8 mouse cellular contexts compared by ENCODE assay signal in genomic region chr3:104758406-104758805, GRCm38 (mm10). TPM values are rescaled to one million over a fixed set of nuclear protein-coding genes. Genes with fewer than 3 reads are reported as not detected.
DNase-seq lines count a peak whose midpoint lies in the region; ATAC-seq and TF ChIP-seq lines count a peak whose summit lies in the region.

No protein-coding gene starts in this region.

- WGBS in embryonic facial prominence, embryonic 11.5 days: 3% methylated on average over 27 of the region's 27 CpGs
- 1% methylated on average over 27 of the region's 27 CpGs for WGBS in intestine, postnatal 0 days
- WGBS in limb, embryonic 15.5 days: 2% methylated on average over 27 of the region's 27 CpGs
- WGBS in midbrain, embryonic 16.5 days: 1% methylated on average over 27 of the region's 27 CpGs

- peak; percentile 56 to 65 for DNase-seq in left cerebral cortex, adult 18-20 months (ENCODE audit: low spot score in 2 of 2)
- no peak for DNase-seq in left cerebral cortex, adult 11 months (ENCODE audit: low spot score)
- DNase-seq in embryonic facial prominence, embryonic 11.5 days (ENCODE audit: low spot score): peak; percentile 92
- peak; percentile 48 to 73 for DNase-seq in heart, adult 18-20 months
- DNase-seq in splenic B cell, adult 2 months (ENCODE audit: low read depth, low spot score): peak; percentile 69

- ATAC-seq in embryonic facial prominence, embryonic 11.5 days (replicated peaks; ENCODE audit: insufficient number of reproducible peaks, low FRiP score, low TSS enrichment, low read depth): peak; percentile 77
- peak; percentile 67; the same call in 1 of the 2 replicates for ATAC-seq in intestine, postnatal 0 days
- peak; percentile 81 for ATAC-seq in limb, embryonic 15.5 days (ENCODE audit: insufficient number of reproducible peaks, low FRiP score, low TSS enrichment, low read depth)
- ATAC-seq in midbrain, embryonic 16.5 days: peak; percentile 83

- H3K9me3 ChIP-seq in embryonic facial prominence, embryonic 11.5 days (replicated peaks; ENCODE audit: control insufficient read depth, low read length): no peaks in the 10 kb centered on the region
- H3K9me3 ChIP-seq in intestine, postnatal 0 days (ENCODE audit: control insufficient read depth): no peaks in the 10 kb centered on the region
- H3K9me3 ChIP-seq in limb, embryonic 15.5 days: no peaks in the 10 kb centered on the region
- H3K9me3 ChIP-seq in midbrain, embryonic 16.5 days (replicated peaks; ENCODE audit: control insufficient read depth, low read length, poor library complexity, severe bottlenecking): no peaks in the 10 kb centered on the region

- no peaks in the 10 kb centered on the region; the same call in 1 of the 2 replicates for H3K4me1 ChIP-seq in embryonic facial prominence, embryonic 11.5 days (ENCODE audit: control insufficient read depth, insufficient read depth, low read length)
- no peaks in the 10 kb centered on the region; the same call in 1 of the 2 replicates for H3K4me1 ChIP-seq in intestine, postnatal 0 days (replicated peaks; ENCODE audit: control insufficient read depth, insufficient read depth, low read length)
- H3K4me1 ChIP-seq in limb, embryonic 15.5 days: peaks cover 4% of the 10 kb centered on the region
- H3K4me1 ChIP-seq in midbrain, embryonic 16.5 days (ENCODE audit: control insufficient read depth, insufficient read depth, low read length): peaks cover 6% of the 10 kb centered on the region; the same call in 1 of the 2 replicates

- H3K4me3 ChIP-seq in embryonic facial prominence, embryonic 11.5 days (ENCODE audit: low read depth, low read length): peak overlapping the region; percentile 31
- H3K4me3 ChIP-seq in intestine, postnatal 0 days (ENCODE audit: low read depth, low read length): peak overlapping the region; percentile 36
- peak overlapping the region; percentile 32 for H3K4me3 ChIP-seq in limb, embryonic 15.5 days
- H3K4me3 ChIP-seq in midbrain, embryonic 16.5 days (ENCODE audit: low read depth, low read length): peak overlapping the region; percentile 36

- no peaks in the 10 kb centered on the region for H3K36me3 ChIP-seq in embryonic facial prominence, embryonic 11.5 days (replicated peaks; ENCODE audit: control insufficient read depth, insufficient read depth, low read depth, low read length)
- H3K36me3 ChIP-seq in intestine, postnatal 0 days (ENCODE audit: control insufficient read depth, insufficient read depth): no peaks in the 10 kb centered on the region
- H3K36me3 ChIP-seq in limb, embryonic 15.5 days: no peaks in the 10 kb centered on the region
- no peaks in the 10 kb centered on the region for H3K36me3 ChIP-seq in midbrain, embryonic 16.5 days (ENCODE audit: control insufficient read depth, insufficient read depth, low read length)
- H3K36me3 ChIP-seq in splenic B cell, adult 2 months (ENCODE audit: control insufficient read depth, insufficient read depth, low read length, poor library complexity, severe bottlenecking): no peaks in the 10 kb centered on the region

- no peaks in the 10 kb centered on the region for H3K27me3 ChIP-seq in embryonic facial prominence, embryonic 11.5 days (ENCODE audit: control insufficient read depth, insufficient read depth, low read length)
- no peaks in the 10 kb centered on the region for H3K27me3 ChIP-seq in intestine, postnatal 0 days (replicated peaks; ENCODE audit: control insufficient read depth, insufficient read depth, low read length)
- no peaks in the 10 kb centered on the region for H3K27me3 ChIP-seq in limb, embryonic 15.5 days
- peaks cover 2% of the 10 kb centered on the region; the same call in 1 of the 2 replicates for H3K27me3 ChIP-seq in midbrain, embryonic 16.5 days (ENCODE audit: control insufficient read depth, insufficient read depth, low read depth, low read length)
- no peaks in the 10 kb centered on the region for H3K27me3 ChIP-seq in splenic B cell, adult 2 months (ENCODE audit: control insufficient read depth, insufficient read depth, low read length, poor library complexity, severe bottlenecking)

- peak; percentile 90 for TF ChIP-seq CTCF in intestine, postnatal 0 days (IDR thresholded peaks at IDR 0.05; ENCODE audit: low read depth)

- no peak overlapping the region for H3K27ac ChIP-seq in embryonic facial prominence, embryonic 11.5 days (replicated peaks; ENCODE audit: low read depth, low read length)
- H3K27ac ChIP-seq in intestine, postnatal 0 days (ENCODE audit: low read depth, low read length): no peak overlapping the region
- no peak overlapping the region for H3K27ac ChIP-seq in limb, embryonic 15.5 days
- H3K27ac ChIP-seq in midbrain, embryonic 16.5 days (ENCODE audit: low read length): no peak overlapping the region

- H3K9ac ChIP-seq in embryonic facial prominence, embryonic 11.5 days (replicated peaks; ENCODE audit: low read length): peak overlapping the region; percentile 62
- peak overlapping the region; percentile 46 for H3K9ac ChIP-seq in intestine, postnatal 0 days (ENCODE audit: low read depth, low read length)
- H3K9ac ChIP-seq in limb, embryonic 15.5 days: no peak overlapping the region
- H3K9ac ChIP-seq in midbrain, embryonic 16.5 days (ENCODE audit: low read depth, low read length): peak overlapping the region; percentile 61

- peak overlapping the region; percentile 65 for H3K4me2 ChIP-seq in embryonic facial prominence, embryonic 11.5 days (ENCODE audit: low read depth, low read length)
- H3K4me2 ChIP-seq in intestine, postnatal 0 days (replicated peaks; ENCODE audit: low read depth): peak overlapping the region; percentile 73
- H3K4me2 ChIP-seq in limb, embryonic 15.5 days: peak overlapping the region; percentile 56
- peak overlapping the region; percentile 63 for H3K4me2 ChIP-seq in midbrain, embryonic 16.5 days (ENCODE audit: low read length)

RNA-seq across cellular contexts. Expression of gene Ppm1j, which starts 22.4 kb away (rescaled TPM):
- total RNA-seq in left cerebral cortex, adult 18-20 months (2021): 1 to 10 TPM in 1 of 2 experiments, under 1 TPM in 1; 0.70 to 1.4 TPM
- 1.2 and 2.1 TPM in 2 replicates for polyA plus RNA-seq in embryonic facial prominence, embryonic 11.5 days (2014; fragmentation: Nextera tagmentation; extraction: Ambion mirVana)
- total RNA-seq in heart, adult 18-20 months (2021): 10 to 100 TPM; 20.5 to 21.1 TPM
- 22.3 and 24.4 TPM in 2 replicates for polyA plus RNA-seq in intestine, postnatal 0 days (2015; fragmentation: Nextera tagmentation; extraction: Ambion mirVana)
- 4.6 and 5.5 TPM in 2 replicates for polyA plus RNA-seq in limb, embryonic 15.5 days (2015; fragmentation: Nextera tagmentation; extraction: Ambion mirVana)
- polyA plus RNA-seq in midbrain, embryonic 16.5 days (2015; fragmentation: Nextera tagmentation; extraction: Ambion mirVana): 0.98 and 1.1 TPM in 2 replicates

RNA-seq across cellular contexts. Expression of gene Fam19a3, which starts 23.2 kb away (rescaled TPM):
- total RNA-seq in left cerebral cortex, adult 18-20 months (2021): under 1 TPM; 0.12 to 0.45 TPM
- polyA plus RNA-seq in embryonic facial prominence, embryonic 11.5 days (2014; fragmentation: Nextera tagmentation; extraction: Ambion mirVana): 0.13 TPM in 1 of 2 replicates, not detected in the other
- 1 to 10 TPM; 1.4 to 1.5 TPM for total RNA-seq in heart, adult 18-20 months (2021)
- polyA plus RNA-seq in intestine, postnatal 0 days (2015; fragmentation: Nextera tagmentation; extraction: Ambion mirVana): 0.05 and 0.22 TPM in 2 replicates
- 0.15 and 0.20 TPM in 2 replicates for polyA plus RNA-seq in limb, embryonic 15.5 days (2015; fragmentation: Nextera tagmentation; extraction: Ambion mirVana)
- 0.11 TPM in 1 of 2 replicates, not detected in the other for polyA plus RNA-seq in midbrain, embryonic 16.5 days (2015; fragmentation: Nextera tagmentation; extraction: Ambion mirVana)

RNA-seq across cellular contexts. Expression of gene Rhoc, which starts 29.8 kb away (rescaled TPM):
- 10 to 100 TPM; 31.7 to 31.8 TPM for total RNA-seq in left cerebral cortex, adult 18-20 months (2021)
- 127 and 129 TPM in 2 replicates for polyA plus RNA-seq in embryonic facial prominence, embryonic 11.5 days (2014; fragmentation: Nextera tagmentation; extraction: Ambion mirVana)
- total RNA-seq in heart, adult 18-20 months (2021): 10 to 100 TPM; 75.2 to 84.3 TPM
- polyA plus RNA-seq in intestine, postnatal 0 days (2015; fragmentation: Nextera tagmentation; extraction: Ambion mirVana): 316 and 320 TPM in 2 replicates
- 193 and 202 TPM in 2 replicates for polyA plus RNA-seq in limb, embryonic 15.5 days (2015; fragmentation: Nextera tagmentation; extraction: Ambion mirVana)
- polyA plus RNA-seq in midbrain, embryonic 16.5 days (2015; fragmentation: Nextera tagmentation; extraction: Ambion mirVana): 41.2 and 45.5 TPM in 2 replicates

RNA-seq across cellular contexts. Expression of gene Mov10, which starts 60.0 kb away (rescaled TPM):
- 10 to 100 TPM in 1 of 2 experiments, 1 to 10 TPM in 1; 9.1 to 10.5 TPM for total RNA-seq in left cerebral cortex, adult 18-20 months (2021)
- polyA plus RNA-seq in embryonic facial prominence, embryonic 11.5 days (2014; fragmentation: Nextera tagmentation; extraction: Ambion mirVana): 36.4 and 47.8 TPM in 2 replicates
- total RNA-seq in heart, adult 18-20 months (2021): 1 to 10 TPM; 6.2 TPM
- polyA plus RNA-seq in intestine, postnatal 0 days (2015; fragmentation: Nextera tagmentation; extraction: Ambion mirVana): 144 and 157 TPM in 2 replicates
- 48.7 and 50.7 TPM in 2 replicates for polyA plus RNA-seq in limb, embryonic 15.5 days (2015; fragmentation: Nextera tagmentation; extraction: Ambion mirVana)
- 7.8 and 8.3 TPM in 2 replicates for polyA plus RNA-seq in midbrain, embryonic 16.5 days (2015; fragmentation: Nextera tagmentation; extraction: Ambion mirVana)
